Mouse (Mus musculus) colon, adult 2 months (tissue): ENCODE measurements around the gene Olfr1295. TPM values are rescaled to one million over a fixed set of nuclear protein-coding genes. Genes with fewer than 3 reads are reported as not detected.

Experiments
- polyA plus RNA-seq: library from polyadenylated mRNA; depleted of rRNA; stranded (reverse); fragments of >200 nt; gene quantifications from 2 replicates; pipeline ENCODE4 v1.2.3, GENCODE M21; 2012; rRNA removed

The Olfr1295 gene
- polyA plus RNA-seq: not detected in 2 replicates

GRCm38 (mm10) chr2:111569581-111569980 is at the start of gene Olfr1295:
Olfr1295 (minus strand) TSS chr2:111569681.

DNA sequence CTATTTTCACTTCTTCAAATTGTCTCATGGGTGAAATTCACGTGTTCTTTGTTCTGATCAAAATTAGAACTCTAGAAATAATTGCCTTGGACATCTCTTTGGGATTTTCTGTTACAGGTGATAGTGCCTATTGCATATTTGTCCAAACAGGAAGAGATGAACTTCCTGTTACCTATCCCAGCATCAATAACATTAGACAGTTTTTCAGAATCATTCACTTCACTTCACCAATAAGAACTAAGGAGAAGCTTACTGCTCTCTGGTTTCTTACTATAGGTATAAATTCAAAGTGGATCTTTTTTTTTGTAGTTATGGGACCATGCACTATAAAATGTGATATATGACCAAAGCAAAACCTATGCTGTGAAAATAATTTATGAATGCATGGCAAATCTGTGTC is 29.3 kb downstream of the Olfr1295 start, which contains the start of gene Olfr1294:
Gene Olfr1294 (minus strand): TSS at position 101 of the 400 bp plus-strand sequence.

GRCm38 (mm10) chr2:111524903-111525302 is 44.6 kb downstream of the Olfr1295 start, which contains the start of gene Olfr1293-ps:
Olfr1293-ps (plus strand) TSS chr2:111525203.

Other genes with a start within 250 kb of the Olfr1295 start
- not detected in 2 replicates for gene Olfr1281, start 243.2 kb downstream of the Olfr1295 start, polyA plus RNA-seq
- gene Olfr1282, start 233.6 kb downstream of the Olfr1295 start, polyA plus RNA-seq: not detected in 2 replicates
- not detected in 2 replicates for gene Olfr1283, start 202.9 kb downstream of the Olfr1295 start, polyA plus RNA-seq
- not detected in 2 replicates for gene Olfr1284, start 194.2 kb downstream of the Olfr1295 start, polyA plus RNA-seq
- gene Olfr1286, start 146.6 kb downstream of the Olfr1295 start, polyA plus RNA-seq: not detected in 2 replicates
- not detected in 2 replicates for gene Olfr1287, start 120.5 kb downstream of the Olfr1295 start, polyA plus RNA-seq
- gene Olfr1288, start 95.6 kb downstream of the Olfr1295 start, polyA plus RNA-seq: not detected in 2 replicates
- not detected in 2 replicates for gene Olfr1289, start 88.9 kb downstream of the Olfr1295 start, polyA plus RNA-seq
- not detected in 2 replicates for gene Olfr1290, start 75.9 kb downstream of the Olfr1295 start, polyA plus RNA-seq
- not detected in 2 replicates for gene Olfr1291-ps1, start 72.5 kb downstream of the Olfr1295 start, polyA plus RNA-seq
- gene Olfr1293-ps, start 44.5 kb downstream of the Olfr1295 start, polyA plus RNA-seq: not detected in 2 replicates
- gene Olfr1294, start 29.4 kb downstream of the Olfr1295 start, polyA plus RNA-seq: not detected in 2 replicates
- not detected in 2 replicates for gene Olfr1297, start 56.8 kb upstream of the Olfr1295 start, polyA plus RNA-seq
- gene Olfr1298, start 79.5 kb upstream of the Olfr1295 start, polyA plus RNA-seq: not detected in 2 replicates
- not detected in 2 replicates for gene Olfr1299, start 91.7 kb upstream of the Olfr1295 start, polyA plus RNA-seq
- gene Olfr1301, start 181.3 kb upstream of the Olfr1295 start, polyA plus RNA-seq: not detected in 2 replicates
- gene Olfr1302, start 207.7 kb upstream of the Olfr1295 start, polyA plus RNA-seq: not detected in 2 replicates